Mouse (Mus musculus): ENCODE results near the gene Gm7694. TPM values are rescaled to one million over a fixed set of nuclear protein-coding genes. Genes with fewer than 3 reads are reported as not detected.

The Gm7694 gene
- polyA plus RNA-seq, 2 experiments, result 0.94 to 1.5 TPM

DNA sequence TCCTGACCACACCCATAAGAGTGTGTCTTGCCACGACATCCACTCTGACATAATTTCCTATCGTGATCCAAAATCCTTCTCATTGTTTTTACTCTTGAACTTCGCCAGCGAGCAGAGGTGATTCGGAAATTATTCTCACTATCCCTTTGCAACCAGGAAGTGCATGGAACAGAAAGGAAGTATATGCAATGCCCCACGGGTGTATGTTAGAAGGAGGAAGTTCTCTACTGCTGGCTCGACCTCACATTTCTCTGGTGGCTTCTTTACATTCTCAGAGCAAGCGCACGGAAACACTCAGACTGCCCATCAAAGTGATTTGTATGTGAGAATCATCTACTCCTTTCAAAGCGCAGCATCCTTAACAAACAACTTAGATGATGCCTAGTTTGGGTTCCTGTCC lies 1.1 kb downstream of the Gm7694 start:
- no peak for DNase-seq (ENCODE audit: low read depth in 3 of 3, low spot score in 3 of 3)
- Histone ChIP-seq H3K4me1 (replicated peaks; ENCODE audit: control insufficient read depth in 2 of 2, insufficient read depth in 2 of 2, low read length in 1 of 2) (no peaks in the 10 kb centered on the region; a peak in 1 of 4 replicates), H3K4me2 (ENCODE audit: low read depth) (no peak overlapping the region), H3K9ac (replicated peaks) (no peak overlapping the region), H3K4me3 (ENCODE audit: insufficient read depth in 1 of 2, low read depth in 2 of 2, low read length in 2 of 2) (no peak overlapping the region), H3K27ac (no peak overlapping the region), H3K9me3 (ENCODE audit: control insufficient read depth, low read length) (no peaks in the 10 kb centered on the region), H3K27me3 (ENCODE audit: control insufficient read depth, insufficient read depth, low read length) (no peaks in the 10 kb centered on the region), H3K36me3 (replicated peaks; ENCODE audit: control insufficient read depth, insufficient read depth, low read depth) (no peaks in the 10 kb centered on the region)
- WGBS (ENCODE audit: insufficient replicate concordance), result 55% methylated on average over 10 of the region's 10 CpGs
- no peak for ATAC-seq (ENCODE audit: insufficient read depth)
- TF ChIP-seq CTCF (IDR thresholded peaks at IDR 0.05; ENCODE audit: low read depth), result no peak
- no peak for TF ChIP-seq EP300 (IDR thresholded peaks at IDR 0.05; ENCODE audit: low read depth)

DNA sequence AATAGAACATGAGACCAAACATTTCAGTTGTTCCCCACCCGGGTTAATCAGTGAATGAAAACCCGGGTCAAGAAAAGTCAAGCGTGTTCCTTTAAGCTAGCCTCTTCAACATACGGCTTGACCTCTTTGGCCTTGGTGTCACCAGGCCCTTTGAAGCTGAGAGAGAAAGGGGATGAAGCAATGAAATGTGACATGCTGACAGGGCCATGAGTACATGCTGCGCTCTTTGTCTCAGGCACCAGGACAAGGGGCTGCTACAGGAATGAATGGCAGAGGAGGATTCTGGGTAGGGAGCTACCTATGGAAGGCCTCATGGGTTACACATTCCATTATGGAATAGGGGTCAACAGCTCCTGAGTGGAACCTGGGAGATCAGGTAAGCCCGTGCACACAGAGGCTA lies 3.0 kb downstream of the Gm7694 start:
- 61% methylated on average over 6 of the region's 6 CpGs for WGBS (ENCODE audit: insufficient replicate concordance)
- no peaks in the 10 kb centered on the region for H3K27me3 ChIP-seq (ENCODE audit: control insufficient read depth, insufficient read depth, low read length)
- no peaks in the 10 kb centered on the region for H3K36me3 ChIP-seq (replicated peaks; ENCODE audit: control insufficient read depth, insufficient read depth, low read depth)
- DNase-seq (ENCODE audit: low read depth in 3 of 3, low spot score in 3 of 3) (no peak), ATAC-seq (ENCODE audit: insufficient read depth) (no peak)
- H3K4me1 ChIP-seq (replicated peaks; ENCODE audit: control insufficient read depth in 2 of 2, insufficient read depth in 2 of 2, low read length in 1 of 2), result no peaks in the 10 kb centered on the region; a peak in 1 of 4 replicates
- no peak for TF ChIP-seq EP300 (IDR thresholded peaks at IDR 0.05; ENCODE audit: low read depth)
- TF ChIP-seq CTCF (IDR thresholded peaks at IDR 0.05; ENCODE audit: low read depth), result no peak
- no peak overlapping the region for H3K4me2 ChIP-seq (ENCODE audit: low read depth)
- H3K4me3 ChIP-seq (ENCODE audit: insufficient read depth in 1 of 2, low read depth in 2 of 2, low read length in 2 of 2), result no peak overlapping the region
- no peak overlapping the region for H3K27ac ChIP-seq
- no peaks in the 10 kb centered on the region for H3K9me3 ChIP-seq (ENCODE audit: control insufficient read depth, low read length)
- H3K9ac ChIP-seq (replicated peaks), result no peak overlapping the region

GRCm38 (mm10) chr1:170302456-170302855 lies 3.7 kb downstream of the Gm7694 start:
- WGBS (ENCODE audit: insufficient replicate concordance), result 62% methylated on average over 6 of the region's 6 CpGs
- Histone ChIP-seq H3K4me3 (ENCODE audit: insufficient read depth in 1 of 2, low read depth in 2 of 2, low read length in 2 of 2) (no peak overlapping the region), H3K9me3 (ENCODE audit: control insufficient read depth, low read length) (no peaks in the 10 kb centered on the region), H3K4me2 (ENCODE audit: low read depth) (no peak overlapping the region), H3K27me3 (ENCODE audit: control insufficient read depth, insufficient read depth, low read length) (no peaks in the 10 kb centered on the region), H3K4me1 (replicated peaks; ENCODE audit: control insufficient read depth in 2 of 2, insufficient read depth in 2 of 2, low read length in 1 of 2) (no peaks in the 10 kb centered on the region; a peak in 1 of 4 replicates), H3K36me3 (replicated peaks; ENCODE audit: control insufficient read depth, insufficient read depth, low read depth) (no peaks in the 10 kb centered on the region), H3K27ac (no peak overlapping the region), H3K9ac (replicated peaks) (no peak overlapping the region)
- DNase-seq (ENCODE audit: low read depth in 3 of 3, low spot score in 3 of 3), result no peak
- TF ChIP-seq EP300 (IDR thresholded peaks at IDR 0.05; ENCODE audit: low read depth) (no peak), CTCF (IDR thresholded peaks at IDR 0.05; ENCODE audit: low read depth) (no peak)
- no peak for ATAC-seq (ENCODE audit: insufficient read depth)

- Histone ChIP-seq H3K9me3 (ENCODE audit: control insufficient read depth, low read length) (no peaks in the 10 kb centered on the region), H3K4me1 (replicated peaks; ENCODE audit: control insufficient read depth in 2 of 2, insufficient read depth in 2 of 2, low read length in 1 of 2) (no peaks in the 10 kb centered on the region; a peak in 1 of 4 replicates), H3K9ac (replicated peaks) (no peak overlapping the region), H3K36me3 (replicated peaks; ENCODE audit: control insufficient read depth, insufficient read depth, low read depth) (no peaks in the 10 kb centered on the region), H3K27me3 (ENCODE audit: control insufficient read depth, insufficient read depth, low read length) (no peaks in the 10 kb centered on the region), H3K27ac (no peak overlapping the region), H3K4me2 (ENCODE audit: low read depth) (no peak overlapping the region), H3K4me3 (ENCODE audit: insufficient read depth in 1 of 2, low read depth in 2 of 2, low read length in 2 of 2) (no peak overlapping the region)
- TF ChIP-seq EP300 (IDR thresholded peaks at IDR 0.05; ENCODE audit: low read depth) (no peak), CTCF (IDR thresholded peaks at IDR 0.05; ENCODE audit: low read depth) (no peak)
- 75% methylated on average over 9 of the region's 9 CpGs for WGBS (ENCODE audit: insufficient replicate concordance)
- ATAC-seq (ENCODE audit: insufficient read depth) (no peak), DNase-seq (ENCODE audit: low read depth in 3 of 3, low spot score in 3 of 3) (no peak)
These were observed 4.4 kb downstream of the Gm7694 start for GRCm38 (mm10) chr1:170301686-170302085.

- Histone ChIP-seq H3K9me3 (ENCODE audit: control insufficient read depth, low read length) (no peaks in the 10 kb centered on the region), H3K9ac (replicated peaks) (no peak overlapping the region), H3K4me2 (ENCODE audit: low read depth) (no peak overlapping the region), H3K36me3 (replicated peaks; ENCODE audit: control insufficient read depth, insufficient read depth, low read depth) (no peaks in the 10 kb centered on the region), H3K4me3 (ENCODE audit: insufficient read depth in 1 of 2, low read depth in 2 of 2, low read length in 2 of 2) (no peak overlapping the region), H3K4me1 (replicated peaks; ENCODE audit: control insufficient read depth in 2 of 2, insufficient read depth in 2 of 2, low read length in 1 of 2) (peaks cover 0 to 2% of the 10 kb centered on the region in 2 experiments; a peak in 1 of 4 replicates), H3K27me3 (ENCODE audit: control insufficient read depth, insufficient read depth, low read length) (no peaks in the 10 kb centered on the region), H3K27ac (no peak overlapping the region)
- WGBS (ENCODE audit: insufficient replicate concordance), result 45% methylated on average over 4 of the region's 4 CpGs
- TF ChIP-seq CTCF (IDR thresholded peaks at IDR 0.05; ENCODE audit: low read depth) (no peak), EP300 (IDR thresholded peaks at IDR 0.05; ENCODE audit: low read depth) (no peak)
- ATAC-seq (ENCODE audit: insufficient read depth), result no peak
- DNase-seq (ENCODE audit: low read depth in 3 of 3, low spot score in 3 of 3), result no peak
These were observed 6.6 kb downstream of the Gm7694 start for GRCm38 (mm10) chr1:170299496-170299895.

All from liver, embryonic 14.5 days (tissue).